Mouse (Mus musculus) myocyte (in vitro differentiated cells): Measurements from ENCODE around the gene Casp1.

ENCODE experiments used
- E2F4 ChIP-seq: IDR thresholded peaks from one replicate; pipeline ENCODE4 v1.6.1; 2011; ENCODE audit warnings: mild to moderate bottlenecking, control low read depth, moderate library complexity; ENCODE audit not compliant: insufficient read depth
- MAX ChIP-seq: IDR thresholded peaks from one replicate; pipeline ENCODE4 v1.6.1; 2011; ENCODE audit warnings: low read depth, mild to moderate bottlenecking, control low read depth
- POLR2A ChIP-seq: IDR thresholded peaks from one replicate; pipeline ENCODE4 v1.6.1; 2011; ENCODE audit warnings: low read depth, mild to moderate bottlenecking, control low read depth, moderate library complexity; ENCODE audit not compliant: insufficient read length
- TCF12 ChIP-seq: IDR thresholded peaks from one replicate; pipeline ENCODE4 v1.6.1; 2011; ENCODE audit warnings: mild to moderate bottlenecking, control low read depth; ENCODE audit not compliant: poor library complexity, insufficient read depth, severe bottlenecking

DNA sequence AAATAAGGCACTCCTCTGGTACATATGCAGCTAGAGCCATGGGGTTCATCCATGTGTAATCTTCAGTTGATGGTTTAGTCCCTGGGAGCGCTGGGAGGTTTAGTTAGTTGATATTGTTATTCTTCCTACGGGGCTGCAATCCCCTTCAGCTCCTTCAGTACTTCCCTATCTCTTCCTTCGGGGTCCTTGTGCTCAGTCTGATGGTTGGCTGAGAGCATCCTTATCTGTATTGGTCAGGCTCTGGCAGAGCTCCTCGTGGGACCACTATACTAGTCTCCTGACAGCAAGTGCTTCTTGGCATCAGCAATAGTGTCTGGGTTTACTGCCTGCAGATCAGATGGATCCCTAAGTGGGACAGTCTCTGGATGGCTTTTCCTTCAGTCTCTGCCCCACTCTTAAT is 49.1 kb downstream of the Casp1 start:
- TF ChIP-seq MAX (no peak), POLR2A (no peak), TCF12 (no peak), E2F4 (no peak)
